Mouse (Mus musculus) forebrain, embryonic 16.5 days (tissue): ENCODE results near the gene Pcyox1. TPM values are rescaled to one million over a fixed set of nuclear protein-coding genes. Genes with fewer than 3 reads are reported as not detected.

Experiments
- polyA plus RNA-seq: library from polyadenylated mRNA; unstranded; fragments of >200 nt; fragmentation: Nextera tagmentation; extraction: Ambion mirVana; gene quantifications from 2 replicates; pipeline ENCODE4 v1.2.1, GENCODE M21; 2015

The Pcyox1 gene
- polyA plus RNA-seq, 1 experiment from 2014 or later = 104 TPM

Other genes with a start within 250 kb of the Pcyox1 start
- 14.6 and 19.7 TPM in 2 replicates for gene Tgfa, start 201.9 kb downstream of the Pcyox1 start, polyA plus RNA-seq
- 128 TPM in 2 replicates for gene Fam136a, start 31.5 kb downstream of the Pcyox1 start, polyA plus RNA-seq
- 420 and 457 TPM in 2 replicates for gene Snrpg, start 25.9 kb downstream of the Pcyox1 start, polyA plus RNA-seq
- gene Tia1, start 7.1 kb upstream of the Pcyox1 start, polyA plus RNA-seq = 370 and 414 TPM in 2 replicates
- gene Gm44790, start 29.5 kb upstream of the Pcyox1 start, polyA plus RNA-seq = not detected in 2 replicates
- 34.2 and 36.0 TPM in 2 replicates for gene C87436, start 41.2 kb upstream of the Pcyox1 start, polyA plus RNA-seq
- 256 and 326 TPM in 2 replicates for gene Pcbp1, start 129.2 kb upstream of the Pcyox1 start, polyA plus RNA-seq
- 0.92 and 1.6 TPM in 2 replicates for gene Asprv1, start 231.0 kb upstream of the Pcyox1 start, polyA plus RNA-seq